Mouse (Mus musculus): ENCODE measurements at regions not wholly inside any gene's neighbourhood (a gene's known extent, or its start where the extent isn't known, plus 50 kb on each side); places are given as distances from the start of the nearest gene placed in this dataset.

DNA sequence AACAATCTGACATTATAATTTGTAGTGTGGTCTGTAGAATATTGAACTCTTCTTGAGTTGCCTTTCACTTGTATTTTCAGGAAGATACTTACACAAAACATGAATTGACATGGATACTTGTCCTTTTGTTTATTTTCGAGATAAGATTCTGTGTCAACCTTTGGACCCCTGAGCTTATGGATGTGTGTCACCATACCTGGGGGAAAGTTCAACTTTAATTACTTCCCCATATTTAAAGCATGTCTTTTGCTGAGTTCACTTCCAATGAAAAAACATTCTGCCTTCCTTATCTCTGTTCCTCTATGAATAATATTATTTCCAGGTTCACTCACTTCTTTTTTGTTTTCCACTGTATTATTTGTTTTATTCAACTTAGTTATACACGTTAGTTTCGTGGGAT, 398.4 kb upstream of the Frg1 start:
- Histone ChIP-seq H3K4me3 (ENCODE audit: control insufficient read depth in 1 of 2, insufficient read depth in 1 of 2, low read depth in 1 of 2, low read length in 2 of 2) (no peak overlapping the region), H3K9me3 (ENCODE audit: control insufficient read depth, low read length) (no peaks in the 10 kb centered on the region), H3K27me3 (ENCODE audit: control insufficient read depth, insufficient read depth, low read length) (no peaks in the 10 kb centered on the region), H3K9ac (ENCODE audit: low read length) (no peak overlapping the region), H3K4me2 (ENCODE audit: low read length) (no peak overlapping the region), H3K36me3 (ENCODE audit: control insufficient read depth, insufficient read depth, low read length) (no peaks in the 10 kb centered on the region), H3K27ac (replicated peaks in 1 of 2; ENCODE audit: control insufficient read depth in 1 of 2, insufficient read depth in 1 of 2, low read depth in 2 of 2, low read length in 2 of 2) (no peak overlapping the region), H3K4me1 (ENCODE audit: control insufficient read depth in 2 of 2, insufficient read depth in 2 of 2, low read length in 2 of 2) (no peaks in the 10 kb centered on the region)
- 74% methylated on average over 3 of the region's 3 CpGs for WGBS
- no peak for ATAC-seq (ENCODE audit: insufficient number of reproducible peaks, insufficient read depth, low FRiP score, low read depth)

DNA sequence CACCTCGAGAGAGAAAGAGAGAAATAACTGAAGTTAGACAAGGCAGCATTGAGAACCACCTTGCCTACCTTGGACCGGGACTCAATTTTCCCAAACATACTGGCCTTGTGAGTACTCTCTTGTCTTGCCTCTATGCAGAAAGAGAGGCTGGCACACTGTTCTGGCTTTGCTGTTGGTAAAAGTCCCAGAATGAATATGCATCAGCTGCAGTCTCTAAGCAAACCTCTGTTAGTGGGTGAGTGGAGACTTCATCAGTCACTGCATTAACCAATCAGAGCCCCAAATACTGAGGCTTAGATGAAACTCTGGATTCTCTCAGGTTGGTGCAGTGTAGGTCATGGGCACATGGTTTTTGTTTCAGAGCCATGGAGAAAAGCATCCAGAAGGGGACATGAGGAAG, 378.8 kb upstream of the Frg1 start:
- Histone ChIP-seq H3K4me1 (ENCODE audit: control insufficient read depth in 2 of 2, insufficient read depth in 2 of 2, low read length in 2 of 2) (no peaks in the 10 kb centered on the region), H3K27ac (replicated peaks in 1 of 2; ENCODE audit: control insufficient read depth in 1 of 2, insufficient read depth in 1 of 2, low read depth in 2 of 2, low read length in 2 of 2) (no peak overlapping the region), H3K9me3 (ENCODE audit: control insufficient read depth, low read length) (no peaks in the 10 kb centered on the region), H3K27me3 (ENCODE audit: control insufficient read depth, insufficient read depth, low read length) (no peaks in the 10 kb centered on the region), H3K36me3 (ENCODE audit: control insufficient read depth, insufficient read depth, low read length) (no peaks in the 10 kb centered on the region), H3K9ac (ENCODE audit: low read length) (no peak overlapping the region), H3K4me3 (ENCODE audit: control insufficient read depth in 1 of 2, insufficient read depth in 1 of 2, low read depth in 1 of 2, low read length in 2 of 2) (no peak overlapping the region), H3K4me2 (ENCODE audit: low read length) (no peak overlapping the region)
- WGBS, result 70% methylated on average over 2 of the region's 2 CpGs
- no peak for ATAC-seq (ENCODE audit: insufficient number of reproducible peaks, insufficient read depth, low FRiP score, low read depth)

DNA sequence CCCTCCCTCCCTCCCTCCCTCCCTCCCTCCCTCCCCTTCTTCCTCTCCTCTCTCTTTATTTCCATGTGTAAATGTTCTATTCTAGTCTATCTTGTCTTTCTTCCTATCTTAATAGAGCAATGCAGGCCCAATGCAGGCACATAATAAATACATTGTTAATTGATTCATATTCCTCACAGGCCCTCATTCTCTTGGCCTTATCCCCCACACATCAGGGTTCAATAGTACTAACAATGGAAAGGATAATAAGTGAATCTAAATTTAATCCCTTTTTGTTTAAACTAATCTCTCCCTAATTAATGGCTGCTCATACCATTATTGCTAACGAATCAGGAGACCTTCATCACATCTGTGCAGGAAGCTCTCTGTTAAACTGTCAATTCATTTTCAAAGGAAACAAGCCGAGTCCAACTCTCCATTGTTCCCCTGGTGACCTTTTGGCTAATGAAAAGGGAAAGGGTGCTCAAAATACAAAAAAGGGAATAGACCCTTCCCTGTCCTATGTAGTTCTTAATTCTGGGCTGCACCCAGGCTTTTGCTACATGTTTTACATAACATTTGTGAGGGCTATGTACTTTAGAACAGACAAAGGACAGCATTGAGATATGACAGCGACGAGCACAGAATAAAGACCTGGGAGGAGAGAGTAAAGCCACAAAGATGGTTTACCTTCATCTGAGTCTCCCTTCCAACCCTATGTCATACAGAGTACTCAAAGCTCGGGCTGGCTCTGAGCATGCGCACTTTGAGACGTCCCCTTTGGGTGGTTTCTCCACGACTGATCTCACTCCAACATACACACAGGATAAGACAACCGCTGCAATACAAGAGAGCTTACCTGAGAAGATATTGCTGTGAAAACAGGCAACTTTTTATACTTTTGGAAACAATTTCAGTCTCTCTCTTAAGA, 370.3 kb upstream of the Frg1 start:
- no peak overlapping the region for H3K27ac ChIP-seq (replicated peaks in 1 of 2; ENCODE audit: control insufficient read depth in 1 of 2, insufficient read depth in 1 of 2, low read depth in 2 of 2, low read length in 2 of 2)
- WGBS, result 78% methylated on average over 9 of the region's 9 CpGs
- H3K4me1 ChIP-seq (ENCODE audit: control insufficient read depth in 2 of 2, insufficient read depth in 2 of 2, low read length in 2 of 2), result no peaks in the 10 kb centered on the region
- no peaks in the 10 kb centered on the region for H3K36me3 ChIP-seq (ENCODE audit: control insufficient read depth, insufficient read depth, low read length)
- no peak overlapping the region for H3K4me2 ChIP-seq (ENCODE audit: low read length)
- H3K4me3 ChIP-seq (ENCODE audit: control insufficient read depth in 1 of 2, insufficient read depth in 1 of 2, low read depth in 1 of 2, low read length in 2 of 2), result no peak overlapping the region
- ATAC-seq (ENCODE audit: insufficient number of reproducible peaks, insufficient read depth, low FRiP score, low read depth), result no peak
- H3K9me3 ChIP-seq (ENCODE audit: control insufficient read depth, low read length), result no peaks in the 10 kb centered on the region
- H3K27me3 ChIP-seq (ENCODE audit: control insufficient read depth, insufficient read depth, low read length), result no peaks in the 10 kb centered on the region
- H3K9ac ChIP-seq (ENCODE audit: low read length), result no peak overlapping the region

DNA sequence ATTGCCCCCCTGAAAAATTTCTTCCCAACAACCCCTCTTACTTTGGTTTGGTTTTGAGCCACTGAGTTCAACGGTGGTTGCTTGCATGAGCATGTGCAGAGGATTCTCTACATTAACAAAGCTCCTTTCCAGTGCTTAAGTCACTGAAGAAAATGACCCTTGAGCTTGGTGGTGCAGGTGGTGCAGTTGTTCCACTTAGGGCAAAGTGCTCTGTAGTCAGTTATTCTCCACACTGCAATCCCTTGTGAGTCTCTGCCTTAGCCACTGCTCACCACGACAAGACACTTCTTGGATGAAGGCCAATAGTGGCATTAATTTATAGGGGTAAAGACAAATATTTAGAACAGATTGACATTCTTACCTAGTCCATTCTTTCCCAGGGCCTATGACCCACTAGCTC, 369.1 kb upstream of the Frg1 start:
- Histone ChIP-seq H3K9me3 (ENCODE audit: control insufficient read depth, low read length) (no peaks in the 10 kb centered on the region), H3K4me2 (ENCODE audit: low read length) (no peak overlapping the region), H3K9ac (ENCODE audit: low read length) (no peak overlapping the region), H3K27me3 (ENCODE audit: control insufficient read depth, insufficient read depth, low read length) (no peaks in the 10 kb centered on the region), H3K27ac (replicated peaks in 1 of 2; ENCODE audit: control insufficient read depth in 1 of 2, insufficient read depth in 1 of 2, low read depth in 2 of 2, low read length in 2 of 2) (no peak overlapping the region), H3K4me3 (ENCODE audit: control insufficient read depth in 1 of 2, insufficient read depth in 1 of 2, low read depth in 1 of 2, low read length in 2 of 2) (no peak overlapping the region), H3K4me1 (ENCODE audit: control insufficient read depth in 2 of 2, insufficient read depth in 2 of 2, low read length in 2 of 2) (no peaks in the 10 kb centered on the region), H3K36me3 (ENCODE audit: control insufficient read depth, insufficient read depth, low read length) (no peaks in the 10 kb centered on the region)
- ATAC-seq (ENCODE audit: insufficient number of reproducible peaks, insufficient read depth, low FRiP score, low read depth), result no peak
- 81% methylated on average over 2 of the region's 2 CpGs for WGBS

DNA sequence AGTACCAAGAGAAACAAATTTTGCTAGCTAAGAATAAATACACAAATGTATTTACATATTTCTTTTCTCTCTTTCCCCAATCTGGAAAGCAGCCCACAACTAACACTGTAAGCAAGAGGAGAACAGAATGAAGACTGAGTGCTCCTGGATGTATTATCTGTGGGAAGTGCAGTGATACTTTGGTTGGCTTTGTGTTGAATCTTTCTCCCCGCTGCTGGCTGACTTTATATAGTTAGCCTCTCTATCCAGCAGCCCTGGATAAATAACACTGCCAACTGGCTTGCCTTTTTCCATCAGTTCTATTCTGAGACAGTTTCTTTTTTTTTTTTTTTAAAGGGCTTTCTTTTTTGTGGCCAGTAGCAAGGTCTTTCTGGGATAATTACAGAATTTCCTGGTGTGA, 366.0 kb upstream of the Frg1 start:
- Histone ChIP-seq H3K36me3 (ENCODE audit: control insufficient read depth, insufficient read depth, low read length) (no peaks in the 10 kb centered on the region), H3K27ac (replicated peaks in 1 of 2; ENCODE audit: control insufficient read depth in 1 of 2, insufficient read depth in 1 of 2, low read depth in 2 of 2, low read length in 2 of 2) (no peak overlapping the region), H3K4me2 (ENCODE audit: low read length) (no peak overlapping the region), H3K9me3 (ENCODE audit: control insufficient read depth, low read length) (no peaks in the 10 kb centered on the region), H3K4me3 (ENCODE audit: control insufficient read depth in 1 of 2, insufficient read depth in 1 of 2, low read depth in 1 of 2, low read length in 2 of 2) (no peak overlapping the region), H3K4me1 (ENCODE audit: control insufficient read depth in 2 of 2, insufficient read depth in 2 of 2, low read length in 2 of 2) (no peaks in the 10 kb centered on the region), H3K9ac (ENCODE audit: low read length) (no peak overlapping the region), H3K27me3 (ENCODE audit: control insufficient read depth, insufficient read depth, low read length) (no peaks in the 10 kb centered on the region)
- 41% methylated on average over 1 of the region's 1 CpGs for WGBS
- no peak for ATAC-seq (ENCODE audit: insufficient number of reproducible peaks, insufficient read depth, low FRiP score, low read depth)

DNA sequence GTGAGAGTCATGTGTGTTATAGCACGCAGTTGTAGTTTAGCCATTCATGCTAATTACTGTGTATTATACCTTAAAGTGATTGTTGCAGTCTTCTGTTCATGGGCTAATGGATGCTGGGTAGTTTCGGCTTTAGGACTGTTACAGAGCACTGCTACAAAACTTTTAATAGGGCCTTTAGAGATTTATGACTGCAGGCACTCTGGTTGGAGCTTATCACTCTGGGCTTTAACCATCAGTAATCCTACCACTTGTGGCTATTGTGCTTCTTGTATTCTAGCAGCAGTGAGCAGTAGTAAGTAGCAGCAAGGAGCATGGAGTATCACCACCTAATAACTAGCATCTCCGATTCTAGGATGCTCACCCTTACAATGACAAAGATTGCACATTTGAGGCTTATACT, 362.6 kb upstream of the Frg1 start:
- Histone ChIP-seq H3K4me3 (ENCODE audit: control insufficient read depth in 1 of 2, insufficient read depth in 1 of 2, low read depth in 1 of 2, low read length in 2 of 2) (no peak overlapping the region), H3K4me1 (ENCODE audit: control insufficient read depth in 2 of 2, insufficient read depth in 2 of 2, low read length in 2 of 2) (no peaks in the 10 kb centered on the region), H3K9me3 (ENCODE audit: control insufficient read depth, low read length) (no peaks in the 10 kb centered on the region), H3K9ac (ENCODE audit: low read length) (no peak overlapping the region), H3K27ac (replicated peaks in 1 of 2; ENCODE audit: control insufficient read depth in 1 of 2, insufficient read depth in 1 of 2, low read depth in 2 of 2, low read length in 2 of 2) (no peak overlapping the region), H3K27me3 (ENCODE audit: control insufficient read depth, insufficient read depth, low read length) (no peaks in the 10 kb centered on the region), H3K4me2 (ENCODE audit: low read length) (no peak overlapping the region), H3K36me3 (ENCODE audit: control insufficient read depth, insufficient read depth, low read length) (no peaks in the 10 kb centered on the region)
- WGBS, result 85% methylated on average over 3 of the region's 3 CpGs
- no peak for ATAC-seq (ENCODE audit: insufficient number of reproducible peaks, insufficient read depth, low FRiP score, low read depth)

DNA sequence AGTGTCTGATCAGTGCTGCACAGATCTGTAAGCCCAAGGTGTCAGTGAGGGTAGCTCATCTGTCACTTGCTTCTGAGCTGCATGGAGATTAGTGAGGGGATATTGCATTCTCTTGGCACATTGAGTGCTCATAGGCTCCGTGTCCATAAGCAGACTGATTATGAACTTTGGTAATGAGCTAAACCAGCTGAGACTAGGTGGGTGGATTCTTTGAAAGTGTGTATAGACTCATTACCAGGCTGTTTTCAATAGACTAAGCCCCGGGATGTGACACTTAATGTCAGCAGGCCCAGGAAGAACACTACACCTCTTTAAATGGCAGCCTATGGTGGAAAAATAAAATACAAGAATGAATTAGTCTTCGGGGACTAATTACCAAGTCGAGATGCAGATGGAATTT, 354.9 kb upstream of the Frg1 start:
- Histone ChIP-seq H3K4me3 (ENCODE audit: control insufficient read depth in 1 of 2, insufficient read depth in 1 of 2, low read depth in 1 of 2, low read length in 2 of 2) (no peak overlapping the region), H3K27me3 (ENCODE audit: control insufficient read depth, insufficient read depth, low read length) (no peaks in the 10 kb centered on the region), H3K36me3 (ENCODE audit: control insufficient read depth, insufficient read depth, low read length) (no peaks in the 10 kb centered on the region), H3K4me2 (ENCODE audit: low read length) (no peak overlapping the region), H3K9ac (ENCODE audit: low read length) (no peak overlapping the region), H3K27ac (replicated peaks in 1 of 2; ENCODE audit: control insufficient read depth in 1 of 2, insufficient read depth in 1 of 2, low read depth in 2 of 2, low read length in 2 of 2) (no peak overlapping the region), H3K4me1 (ENCODE audit: control insufficient read depth in 2 of 2, insufficient read depth in 2 of 2, low read length in 2 of 2) (no peaks in the 10 kb centered on the region), H3K9me3 (ENCODE audit: control insufficient read depth, low read length) (no peaks in the 10 kb centered on the region)
- no peak for ATAC-seq (ENCODE audit: insufficient number of reproducible peaks, insufficient read depth, low FRiP score, low read depth)
- 74% methylated on average over 4 of the region's 4 CpGs for WGBS

DNA sequence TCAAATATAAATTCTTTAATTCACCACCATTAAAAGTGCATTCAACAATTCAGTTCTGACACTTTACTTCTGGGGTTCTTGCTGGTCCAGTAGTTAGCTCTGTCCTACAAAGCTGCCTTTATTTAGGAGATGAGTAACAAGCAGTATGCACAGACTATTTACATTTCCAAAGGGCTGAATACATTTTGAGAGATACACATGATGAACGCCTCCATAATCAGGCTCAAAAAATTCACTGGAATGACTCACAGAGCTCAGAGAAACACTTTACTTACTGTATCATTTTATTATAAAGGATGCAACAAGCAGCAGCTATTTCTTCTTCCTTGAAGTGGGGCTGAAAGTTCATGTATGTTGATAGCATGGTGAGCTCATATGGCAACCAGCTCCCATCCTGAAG, 336.6 kb upstream of the Frg1 start:
- Histone ChIP-seq H3K27ac (replicated peaks in 1 of 2; ENCODE audit: control insufficient read depth in 1 of 2, insufficient read depth in 1 of 2, low read depth in 2 of 2, low read length in 2 of 2) (no peak overlapping the region), H3K9me3 (ENCODE audit: control insufficient read depth, low read length) (no peaks in the 10 kb centered on the region), H3K4me1 (ENCODE audit: control insufficient read depth in 2 of 2, insufficient read depth in 2 of 2, low read length in 2 of 2) (no peaks in the 10 kb centered on the region), H3K9ac (ENCODE audit: low read length) (no peak overlapping the region), H3K36me3 (ENCODE audit: control insufficient read depth, insufficient read depth, low read length) (no peaks in the 10 kb centered on the region), H3K4me3 (ENCODE audit: control insufficient read depth in 1 of 2, insufficient read depth in 1 of 2, low read depth in 1 of 2, low read length in 2 of 2) (no peak overlapping the region), H3K4me2 (ENCODE audit: low read length) (no peak overlapping the region), H3K27me3 (ENCODE audit: control insufficient read depth, insufficient read depth, low read length) (no peaks in the 10 kb centered on the region)
- 86% methylated on average over 1 of the region's 1 CpGs for WGBS
- ATAC-seq (ENCODE audit: insufficient number of reproducible peaks, insufficient read depth, low FRiP score, low read depth), result no peak

Data from heart, embryonic 14.5 days (tissue).